Mouse (Mus musculus): ENCODE results near the gene Rnf5.

GRCm38 (mm10) chr17:34568421-34568820, 35.1 kb downstream of the Rnf5 start:
- no peak for TF ChIP-seq CTCF (IDR thresholded peaks at IDR 0.05; ENCODE audit: low read depth)
- no peak for TF ChIP-seq EP300 (optimal IDR thresholded peaks at IDR 0.05)

Data from stomach, postnatal 0 days (tissue).